Mouse (Mus musculus) heart, adult 8-10 months (tissue): ENCODE data around the gene Sgpp1. TPM values are rescaled to one million over a fixed set of nuclear protein-coding genes. Genes with fewer than 3 reads are reported as not detected.
"Not testable (repeated sequence)": the region's sequence is repeated elsewhere in the genome, so short reads cannot be mapped to it uniquely, and the experiment has no call there.

Source experiments
- DNase-seq: peaks from one replicate; pipeline ENCODE4 v3.0.0; 2022; ENCODE audit warnings: low spot score
- total RNA-seq, 4 experiments: library from RNA; stranded (reverse); gene quantifications; 2 replicates each; pipeline ENCODE4 v1.2.4; 2022

The Sgpp1 gene
- total RNA-seq, 4 experiments from 2014 or later: 19.8 to 22.4 (median 21.7) TPM

- no peak for DNase-seq
Measured at GRCm38 (mm10) chr12:75689003-75689402, 46.5 kb downstream of the Sgpp1 start.

DNA sequence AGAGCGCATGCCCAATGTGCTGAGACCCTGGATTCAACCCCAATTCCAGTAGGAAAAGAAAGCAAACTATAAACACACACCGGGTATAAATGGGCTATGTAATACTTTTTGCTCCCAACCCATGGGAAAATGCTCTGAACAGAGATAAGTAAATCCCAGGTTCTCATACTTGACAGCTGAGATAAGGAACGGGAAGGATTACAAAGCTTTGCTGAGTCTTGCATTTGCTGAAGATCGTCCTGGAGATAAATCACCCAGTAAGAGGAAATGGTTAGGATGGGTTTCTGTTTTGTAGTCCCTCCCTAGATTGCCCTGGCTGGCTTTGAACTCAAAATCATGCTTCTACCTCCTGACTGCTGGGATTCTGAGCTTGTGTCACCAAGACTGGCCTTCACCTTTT is 48.2 kb downstream of the Sgpp1 start:
- no peak for DNase-seq

GRCm38 (mm10) chr12:75684026-75684425 is 51.5 kb downstream of the Sgpp1 start:
- not testable (repeated sequence) for DNase-seq

GRCm38 (mm10) chr12:75683598-75683997 is 51.9 kb downstream of the Sgpp1 start:
- no peak for DNase-seq

DNA sequence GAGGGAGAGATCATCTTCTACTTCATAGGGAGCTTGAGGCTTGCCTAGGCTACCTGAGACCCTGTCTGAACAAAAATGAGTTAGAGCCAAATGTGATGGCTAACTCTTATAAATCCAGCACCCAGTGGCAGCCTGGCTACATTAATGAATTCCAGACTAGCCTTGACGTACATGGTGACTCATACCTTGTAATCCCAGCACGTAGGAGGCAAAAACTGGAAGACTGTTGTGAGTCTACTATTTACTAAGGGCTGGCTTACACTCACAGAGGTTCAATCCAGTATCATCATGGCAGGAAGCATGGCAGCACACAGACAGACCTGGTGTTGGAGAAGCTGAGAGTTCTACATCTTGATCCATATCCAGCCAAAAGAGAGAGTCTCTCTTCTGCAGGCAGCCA is 52.7 kb downstream of the Sgpp1 start:
- no peak for DNase-seq

DNA sequence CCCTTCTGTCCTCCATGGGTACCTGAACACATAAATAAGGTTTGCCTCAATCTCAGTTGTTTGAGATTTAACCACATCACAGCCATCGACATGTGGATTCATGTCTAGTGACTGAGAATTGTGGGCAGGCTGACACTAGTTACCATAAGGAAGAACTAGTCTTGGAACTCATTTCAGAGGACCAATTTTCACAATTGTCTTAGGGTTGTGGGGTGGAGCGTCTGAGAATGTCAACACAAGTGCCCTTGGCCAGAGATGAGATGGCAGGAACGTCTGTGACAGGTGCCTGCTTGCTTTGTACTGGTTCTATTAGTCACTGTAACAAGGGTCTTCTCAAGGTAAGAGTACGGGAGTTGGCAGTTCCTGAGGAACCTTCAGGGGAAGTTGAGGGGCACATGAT is 54.4 kb downstream of the Sgpp1 start:
- DNase-seq: no peak

- DNase-seq: no peak
Measured at GRCm38 (mm10) chr12:75678393-75678792, 57.1 kb downstream of the Sgpp1 start.

DNA sequence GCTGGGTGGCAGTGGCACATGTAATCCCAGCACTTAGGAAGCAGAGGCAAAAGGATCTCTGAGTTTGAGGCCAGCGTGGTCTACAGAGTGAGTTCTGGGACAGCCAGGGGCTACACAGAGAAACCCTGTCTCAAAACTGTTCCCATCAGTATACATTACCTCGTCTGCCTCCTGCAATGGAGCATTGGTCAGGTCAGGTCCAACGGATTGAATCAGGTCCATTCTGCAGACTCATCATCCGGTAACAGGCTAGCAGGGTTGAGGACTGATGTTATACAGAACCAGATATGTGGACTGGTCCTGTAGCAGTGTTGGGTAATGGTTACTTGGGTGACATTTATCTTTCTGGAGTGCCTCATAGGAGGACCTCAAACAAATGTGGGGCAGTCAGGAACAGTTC is 62.9 kb downstream of the Sgpp1 start:
- DNase-seq: no peak

- DNase-seq: no peak
Measured at GRCm38 (mm10) chr12:75671759-75672315, 63.7 kb downstream of the Sgpp1 start.

DNA sequence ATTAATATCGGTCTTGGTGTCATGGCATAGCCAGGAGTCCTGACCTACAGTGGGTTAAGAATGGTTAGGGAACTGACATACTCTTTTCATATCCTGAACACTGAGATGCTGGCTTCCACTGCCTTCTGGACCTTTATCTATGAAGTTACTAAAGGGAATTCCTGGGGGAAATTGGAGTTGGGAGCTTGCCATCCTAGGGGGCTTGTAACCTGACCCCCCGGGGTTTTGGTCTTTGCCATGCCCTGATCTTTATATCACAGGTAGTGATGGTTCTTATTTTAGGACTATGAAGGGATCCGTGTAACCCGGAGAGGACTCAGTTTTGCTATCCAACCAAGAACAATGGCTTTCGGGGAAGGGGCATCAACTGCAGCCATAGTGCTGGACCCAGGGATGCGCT is 64.9 kb downstream of the Sgpp1 start:
- DNase-seq: no peak

DNA sequence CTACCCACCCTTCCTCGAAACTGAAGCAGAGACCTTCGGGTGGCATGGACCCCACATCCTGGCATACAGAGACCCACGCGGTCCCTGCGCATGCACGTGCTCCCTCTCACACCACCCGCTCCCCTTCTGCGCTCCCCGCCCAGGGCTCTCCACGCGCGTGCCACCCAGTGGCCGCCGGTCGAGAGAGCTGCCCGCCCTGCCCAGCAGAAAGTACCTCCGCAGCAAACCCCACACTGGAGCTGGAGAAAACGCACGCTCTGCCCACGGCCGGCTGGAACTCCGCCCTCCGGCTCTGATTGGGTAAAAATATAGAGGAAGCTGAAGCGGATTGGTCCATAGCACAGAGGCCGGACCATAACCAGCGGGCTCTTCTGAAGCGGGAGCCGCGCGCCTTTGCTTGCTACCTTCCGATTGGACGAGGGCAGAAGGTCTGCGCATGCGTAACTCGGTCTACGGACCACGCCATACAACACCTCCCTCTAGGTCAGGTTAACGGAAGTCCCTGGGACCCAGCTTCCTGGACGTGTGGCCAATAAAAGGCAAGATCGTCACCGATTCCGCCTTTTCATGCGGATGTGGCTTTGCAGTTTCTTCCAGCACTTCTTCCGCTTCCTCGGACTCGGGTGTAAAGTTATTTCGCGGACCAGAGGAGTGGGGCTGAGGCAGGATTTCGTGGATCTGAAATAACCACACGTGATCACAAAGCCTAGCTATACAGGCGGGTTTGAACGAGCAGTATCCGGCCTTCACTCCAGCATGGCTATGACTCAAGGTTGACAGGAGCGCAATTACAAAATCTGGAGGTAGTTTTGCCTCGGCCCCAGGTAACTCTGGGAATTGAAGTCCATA is 66.0 kb downstream of the Sgpp1 start, which contains the start of gene Wdr89:
TSS of gene Wdr89 (minus strand) at position 280 of the 849 bp plus-strand sequence.
- DNase-seq: peak; percentile 100

GRCm38 (mm10) chr12:75668916-75669257 is 66.6 kb downstream of the Sgpp1 start:
- DNase-seq: no peak

GRCm38 (mm10) chr12:75668221-75668620 is 67.3 kb downstream of the Sgpp1 start:
- no peak for DNase-seq

DNA sequence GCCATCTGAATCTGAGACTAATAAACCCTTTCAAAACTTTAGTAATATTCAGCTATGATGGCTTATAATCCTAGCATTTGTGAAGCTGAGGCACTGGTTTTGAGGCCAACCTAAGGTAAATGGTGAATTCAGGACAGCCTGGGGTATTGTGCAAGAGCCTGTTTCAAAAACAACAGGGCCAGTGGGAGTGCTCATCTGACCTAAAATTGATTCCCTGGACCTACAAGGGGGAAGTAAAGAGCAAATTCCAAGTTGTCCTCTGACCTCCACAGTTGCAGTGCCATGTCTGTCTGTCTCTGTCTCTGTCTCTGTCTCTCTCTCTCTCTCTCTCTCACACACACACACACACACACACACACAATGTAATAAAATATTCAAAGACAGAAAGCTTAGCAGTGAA is 68.6 kb downstream of the Sgpp1 start:
- no peak for DNase-seq

GRCm38 (mm10) chr12:75664516-75664810 is 71.1 kb downstream of the Sgpp1 start:
- no peak for DNase-seq

Other genes with a start within 250 kb of the Sgpp1 start
- 10 to 100 TPM; 28.5 to 32.0 (median 31.3) TPM for gene Ppp2r5e, start 139.5 kb downstream of the Sgpp1 start, total RNA-seq
- 1 to 10 TPM; 2.3 to 3.5 (median 2.4) TPM for gene Wdr89, start 66.2 kb downstream of the Sgpp1 start, total RNA-seq
- gene Syne2, start 82.4 kb upstream of the Sgpp1 start, total RNA-seq: 10 to 100 TPM; 32.6 to 39.6 (median 36.4) TPM